Mouse (Mus musculus): ENCODE results near the gene Slc7a15.
"Not testable (repeated sequence)": the region's sequence is repeated elsewhere in the genome, so short reads cannot be mapped to it uniquely, and the experiment has no call there.

Gene Slc7a15

DNA sequence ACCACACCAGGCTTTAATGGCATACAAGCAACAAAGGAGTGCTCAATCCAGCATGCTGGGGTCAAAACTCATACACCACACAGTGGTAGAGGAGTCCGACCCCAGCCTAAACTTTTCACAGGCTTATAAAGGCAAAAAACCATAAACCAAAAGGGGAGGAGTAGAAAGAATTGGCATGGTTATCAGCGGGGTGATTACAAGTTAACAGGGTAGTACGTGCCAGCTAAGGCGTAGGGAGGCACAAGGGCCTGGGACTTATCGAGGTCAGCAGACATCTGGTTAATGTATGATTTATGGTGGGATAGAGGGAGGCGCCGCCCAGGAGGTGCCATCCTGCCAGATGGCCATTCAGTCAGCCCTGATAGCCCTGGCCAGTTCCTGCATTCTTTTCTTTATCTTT lies at the start of gene Slc7a15:
Slc7a15 (minus strand) TSS at position 101 of the 400 bp plus-strand sequence.
- in situ Hi-C loops (cut with MboI, MseI) = not testable (repeated sequence)

GRCm38 (mm10) chr12:8648211-8648610 lies 49.3 kb upstream of the Slc7a15 start:
- in situ Hi-C loops (cut with MboI, MseI) = not testable (repeated sequence)

GRCm38 (mm10) chr12:8641425-8641735 lies 42.5 kb upstream of the Slc7a15 start:
- in situ Hi-C loops (cut with MboI, MseI) = loop anchor here (5.0 kb wide), 1 partner anchor 36 kb away; no protein-coding TSS in a partner anchor

DNA sequence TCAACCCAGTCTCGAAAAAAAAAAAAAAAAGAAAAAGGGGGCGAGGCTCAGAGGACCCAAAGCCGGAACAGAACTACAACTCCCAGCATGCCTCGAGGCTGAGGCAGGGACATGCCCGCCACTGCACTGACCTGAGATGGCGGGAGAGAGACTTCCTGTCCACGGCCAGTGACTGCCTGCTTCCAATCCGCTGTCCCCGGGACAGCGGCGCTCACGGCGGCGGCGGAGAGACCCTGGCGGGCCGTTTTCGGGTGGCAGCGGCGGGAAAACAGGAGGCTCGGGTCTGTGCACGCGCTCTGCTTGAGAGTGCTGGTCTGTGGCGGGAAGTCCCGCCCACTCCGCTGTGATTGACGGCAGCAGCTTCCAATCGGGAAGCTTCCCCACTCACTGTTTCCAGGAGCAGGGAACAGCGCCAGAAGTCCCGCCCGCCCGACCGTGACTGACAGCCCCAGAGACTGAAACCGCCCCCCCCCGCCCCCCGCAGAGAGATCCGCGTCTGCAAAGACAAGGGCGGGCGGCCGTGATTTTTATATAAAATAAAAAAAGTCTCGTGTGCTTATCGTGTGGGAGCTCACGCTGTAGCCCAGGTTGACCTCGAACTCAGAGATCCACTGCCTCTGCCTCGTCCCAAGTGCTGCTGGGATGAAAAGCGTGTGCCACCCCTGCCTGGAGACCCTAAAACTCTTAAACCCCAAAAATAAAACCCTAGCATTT lies 42.0 kb upstream of the Slc7a15 start:
- in situ Hi-C loops (cut with MboI, MseI) = loop anchor here (5.0 kb wide), 1 partner anchor 36 kb away; no protein-coding TSS in a partner anchor

DNA sequence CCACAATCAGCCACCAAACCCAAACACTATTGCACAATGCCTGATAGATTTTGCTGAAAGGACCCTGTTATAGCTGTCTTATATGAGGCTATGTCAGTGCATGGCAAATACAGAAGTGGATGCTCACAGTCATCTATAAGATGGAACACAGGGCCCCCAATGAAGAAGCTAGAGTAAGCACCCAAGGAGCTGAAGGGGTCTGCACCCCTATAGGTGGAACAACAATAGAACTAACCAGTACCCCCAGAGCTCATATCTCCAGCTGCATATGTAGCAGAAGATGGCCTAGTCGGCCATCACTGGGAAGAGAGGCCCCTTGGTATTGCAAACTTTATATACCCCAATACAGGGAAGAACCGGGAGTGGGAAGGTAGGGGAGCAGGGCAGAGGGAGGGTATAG lies 41.3 kb upstream of the Slc7a15 start:
- in situ Hi-C loops (cut with MboI, MseI) = loop anchor here (5.0 kb wide), 1 partner anchor 37 kb away; no protein-coding TSS in a partner anchor

- in situ Hi-C loops (cut with MboI, MseI) = not testable (repeated sequence)
Observed at GRCm38 (mm10) chr12:8638411-8639087, 39.7 kb upstream of the Slc7a15 start.

- in situ Hi-C loops (cut with MboI, MseI) = no loop called here
Observed at GRCm38 (mm10) chr12:8636945-8637344, 38.1 kb upstream of the Slc7a15 start.

DNA sequence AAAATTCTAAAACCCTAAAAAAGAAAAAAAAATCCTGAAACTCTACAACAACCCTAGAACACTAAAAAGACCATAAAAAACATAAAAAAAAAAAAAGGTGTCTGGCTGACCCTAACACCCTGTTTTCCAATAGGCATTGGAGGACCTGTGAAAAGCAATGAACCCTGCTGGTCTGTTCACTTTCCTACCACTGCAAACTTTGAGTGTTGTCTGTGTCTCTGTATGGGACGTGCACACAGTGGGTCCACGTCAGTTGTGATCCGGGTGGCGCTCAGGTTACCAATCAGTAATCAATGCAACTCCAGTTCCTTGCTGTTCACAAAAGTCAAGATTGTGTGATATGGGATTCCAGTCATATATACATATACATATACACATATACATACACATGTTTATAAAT lies 36.7 kb upstream of the Slc7a15 start:
- in situ Hi-C loops (cut with MboI, MseI) = no loop called here

DNA sequence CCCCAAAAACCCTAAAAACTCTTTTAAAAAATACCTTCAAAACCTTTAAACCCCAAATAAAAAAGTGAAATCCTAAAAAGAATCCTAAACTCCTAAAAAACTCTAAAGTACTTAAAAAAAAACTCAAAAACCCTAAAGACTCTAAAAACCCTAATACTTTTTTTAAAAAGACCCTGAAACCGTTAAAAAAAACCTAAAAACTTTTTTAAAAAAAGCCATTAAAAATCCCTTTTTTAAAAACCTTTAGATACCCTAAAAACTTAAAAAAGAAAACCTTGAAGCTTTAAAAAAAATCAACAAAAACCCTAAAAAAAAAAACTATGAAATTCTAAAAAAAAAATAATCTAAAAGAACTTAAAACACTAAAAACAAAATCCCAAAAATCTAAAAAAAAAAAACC lies 35.4 kb upstream of the Slc7a15 start:
- in situ Hi-C loops (cut with MboI, MseI) = no loop called here

GRCm38 (mm10) chr12:8632737-8633365 lies 34.0 kb upstream of the Slc7a15 start:
- in situ Hi-C loops (cut with MboI, MseI) = no loop called here

DNA sequence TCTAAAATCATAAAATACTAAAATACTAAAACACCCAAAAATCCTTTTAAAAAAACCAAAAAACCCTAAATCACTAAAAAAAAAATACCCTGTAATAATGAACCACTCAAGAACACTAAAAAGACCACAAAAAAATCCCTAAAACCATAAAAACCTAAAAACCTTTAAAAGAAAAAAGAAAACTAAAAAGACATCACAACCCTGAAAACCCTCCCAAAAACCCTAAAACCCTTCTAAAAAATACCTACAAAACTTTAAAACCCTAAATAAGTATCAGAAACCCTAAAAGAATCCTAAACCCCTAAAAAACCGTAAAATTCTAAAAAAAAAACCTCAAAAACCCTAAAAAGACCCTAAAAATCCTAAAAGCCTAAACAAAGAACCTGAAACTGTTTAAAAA lies 32.8 kb upstream of the Slc7a15 start:
- in situ Hi-C loops (cut with MboI, MseI) = no loop called here

- in situ Hi-C loops (cut with MboI, MseI) = no loop called here
Observed at GRCm38 (mm10) chr12:8629537-8629936, 30.7 kb upstream of the Slc7a15 start.

GRCm38 (mm10) chr12:8620678-8621018 lies 21.8 kb upstream of the Slc7a15 start:
- in situ Hi-C loops (cut with MboI, MseI) = no loop called here

GRCm38 (mm10) chr12:8619827-8620677 lies 21.2 kb upstream of the Slc7a15 start:
- in situ Hi-C loops (cut with MboI, MseI) = no loop called here

DNA sequence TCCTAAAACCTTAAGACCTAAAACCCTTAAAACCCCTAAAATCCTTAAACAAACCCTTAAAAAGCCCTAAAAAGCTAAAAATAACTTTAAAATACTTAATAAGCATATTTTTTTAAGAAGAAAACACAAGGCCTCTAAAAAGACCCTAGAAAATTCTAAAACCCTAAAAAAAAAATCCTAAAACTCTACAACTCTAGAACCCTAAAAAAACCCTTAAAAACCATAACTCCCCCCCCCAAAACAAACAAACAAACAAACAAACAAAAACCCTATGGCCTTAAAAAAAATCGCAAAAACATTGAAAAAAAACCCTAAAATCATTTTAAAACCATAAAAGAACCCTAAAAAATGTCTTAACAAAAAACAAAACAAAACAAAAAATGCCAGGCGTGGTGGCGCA lies 19.4 kb upstream of the Slc7a15 start:
- in situ Hi-C loops (cut with MboI, MseI) = no loop called here

- in situ Hi-C loops (cut with MboI, MseI) = no loop called here
Observed at GRCm38 (mm10) chr12:8609070-8609469, 10.2 kb upstream of the Slc7a15 start.

- in situ Hi-C loops (cut with MboI, MseI) = no loop called here
Observed at GRCm38 (mm10) chr12:8595611-8596010, 3.3 kb downstream of the Slc7a15 start.

GRCm38 (mm10) chr12:8591326-8591725 lies 7.5 kb downstream of the Slc7a15 start:
- in situ Hi-C loops (cut with MboI, MseI) = not testable (repeated sequence)

GRCm38 (mm10) chr12:8573405-8573804 lies 25.5 kb downstream of the Slc7a15 start:
- in situ Hi-C loops (cut with MboI, MseI) = no loop called here

- in situ Hi-C loops (cut with MboI, MseI) = not testable (repeated sequence)
Observed at GRCm38 (mm10) chr12:8571903-8572341, 26.9 kb downstream of the Slc7a15 start.

DNA sequence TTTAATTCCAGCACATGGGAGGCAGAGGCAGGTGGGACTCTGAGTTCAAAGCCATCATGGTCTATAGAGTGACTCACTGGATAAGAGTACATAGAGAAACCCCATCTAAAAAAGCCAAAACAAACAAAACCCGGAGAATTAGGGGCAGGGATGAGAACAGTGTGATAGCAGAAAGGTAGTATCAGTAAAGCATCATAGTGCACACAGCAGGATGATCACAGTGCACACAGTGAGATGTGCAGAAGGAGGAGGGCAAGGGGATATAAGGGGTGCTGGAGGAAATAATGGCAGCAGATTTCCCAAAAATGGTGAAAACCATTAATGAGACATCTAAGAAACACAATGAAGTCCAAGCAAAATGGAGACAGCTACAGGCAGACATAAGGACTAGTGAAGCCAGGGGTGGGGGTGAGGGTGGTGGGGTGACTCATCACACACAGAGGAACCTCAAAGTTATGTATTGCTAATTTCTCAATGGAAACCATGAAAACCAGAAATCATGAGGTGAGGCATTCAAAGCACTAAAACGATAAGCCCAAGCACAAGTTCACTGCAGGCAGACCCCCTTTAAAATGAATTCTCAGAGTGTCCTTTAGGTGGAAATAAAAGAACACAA lies 27.5 kb downstream of the Slc7a15 start:
- in situ Hi-C loops (cut with MboI, MseI) = not testable (repeated sequence)

All from regulatory T cell (primary cell).